Mouse (Mus musculus): ENCODE data around the gene Nme6. TPM values are rescaled to one million over a fixed set of nuclear protein-coding genes. Genes with fewer than 3 reads are reported as not detected.
A peak's percentile ranks its signal among the peaks of the same experiment; 100 is the strongest.
"Not testable (repeated sequence)": the region's sequence is repeated elsewhere in the genome, so short reads cannot be mapped to it uniquely, and the experiment has no call there.

Nme6 gene
- polyA plus RNA-seq (2015; fragmentation: Nextera tagmentation; extraction: Ambion mirVana) = 64.9 and 69.9 TPM in 2 replicates

GRCm38 (mm10) chr9:109832391-109833087 is at the start of gene Nme6:
Gene Nme6, plus strand, starts transcription at chr9:109832749.
- peaks cover 6% of the 10 kb centered on the region for H3K4me1 ChIP-seq (ENCODE audit: control insufficient read depth, insufficient read depth, low read length)

GRCm38 (mm10) chr9:109790570-109790969 is 42.0 kb upstream of the Nme6 start, which contains the start of gene Fbxw27:
Gene Fbxw27, minus strand, starts transcription at chr9:109790670.
- not testable (repeated sequence) for H3K4me1 ChIP-seq (ENCODE audit: control insufficient read depth, insufficient read depth, low read length); H3K9me3 ChIP-seq (replicated peaks; ENCODE audit: control insufficient read depth, low read length, poor library complexity, severe bottlenecking); H3K36me3 ChIP-seq (ENCODE audit: control insufficient read depth, insufficient read depth, low read length); H3K4me2 ChIP-seq (ENCODE audit: low read length); ATAC-seq; H3K4me3 ChIP-seq (ENCODE audit: low read depth, low read length); H3K27me3 ChIP-seq (ENCODE audit: control insufficient read depth, insufficient read depth, low read depth, low read length); H3K9ac ChIP-seq (ENCODE audit: low read depth, low read length); H3K27ac ChIP-seq (ENCODE audit: low read length)
- 80% methylated on average over 4 of the region's 4 CpGs for WGBS

More at GRCm38 (mm10) chr9:109832391-109833087, at the start of gene Nme6:
- Histone ChIP-seq H3K27ac (ENCODE audit: low read length) (peak within 1 kb of the TSS; percentile 92), H3K27me3 (ENCODE audit: control insufficient read depth, insufficient read depth, low read depth, low read length) (no peaks in the 10 kb centered on the region), H3K4me2 (ENCODE audit: low read length) (peak within 1 kb of the TSS; percentile 98), H3K9ac (ENCODE audit: low read depth, low read length) (peak within 1 kb of the TSS; percentile 80), H3K36me3 (ENCODE audit: control insufficient read depth, insufficient read depth, low read length) (no peaks in the 10 kb centered on the region), H3K4me3 (ENCODE audit: low read depth, low read length) (peak within 1 kb of the TSS; percentile 72), H3K9me3 (replicated peaks; ENCODE audit: control insufficient read depth, low read length, poor library complexity, severe bottlenecking) (no peaks in the 10 kb centered on the region)
- WGBS = under 1% methylated on average over 32 of the region's 32 CpGs
- ATAC-seq = peak; percentile 98

GRCm38 (mm10) chr9:109795221-109795620 is 37.3 kb upstream of the Nme6 start:
- ATAC-seq = no peak
- Histone ChIP-seq H3K27ac (ENCODE audit: low read length) (no peak overlapping the region), H3K9ac (ENCODE audit: low read depth, low read length) (no peak overlapping the region), H3K4me1 (ENCODE audit: control insufficient read depth, insufficient read depth, low read length) (no peaks in the 10 kb centered on the region), H3K4me2 (ENCODE audit: low read length) (no peak overlapping the region), H3K4me3 (ENCODE audit: low read depth, low read length) (no peak overlapping the region), H3K27me3 (ENCODE audit: control insufficient read depth, insufficient read depth, low read depth, low read length) (no peaks in the 10 kb centered on the region), H3K9me3 (replicated peaks; ENCODE audit: control insufficient read depth, low read length, poor library complexity, severe bottlenecking) (no peaks in the 10 kb centered on the region), H3K36me3 (ENCODE audit: control insufficient read depth, insufficient read depth, low read length) (no peaks in the 10 kb centered on the region)
- WGBS = 81% methylated on average over 2 of the region's 2 CpGs

GRCm38 (mm10) chr9:109795811-109796210 is 36.7 kb upstream of the Nme6 start:
- no peak overlapping the region for H3K4me3 ChIP-seq (ENCODE audit: low read depth, low read length)
- H3K4me2 ChIP-seq (ENCODE audit: low read length) = no peak overlapping the region
- H3K9me3 ChIP-seq (replicated peaks; ENCODE audit: control insufficient read depth, low read length, poor library complexity, severe bottlenecking) = no peaks in the 10 kb centered on the region
- H3K36me3 ChIP-seq (ENCODE audit: control insufficient read depth, insufficient read depth, low read length) = no peaks in the 10 kb centered on the region
- H3K27ac ChIP-seq (ENCODE audit: low read length) = no peak overlapping the region
- WGBS = 71% methylated on average over 2 of the region's 2 CpGs
- no peak for ATAC-seq
- H3K27me3 ChIP-seq (ENCODE audit: control insufficient read depth, insufficient read depth, low read depth, low read length) = no peaks in the 10 kb centered on the region
- no peak overlapping the region for H3K9ac ChIP-seq (ENCODE audit: low read depth, low read length)
- no peaks in the 10 kb centered on the region for H3K4me1 ChIP-seq (ENCODE audit: control insufficient read depth, insufficient read depth, low read length)

- WGBS = 100% methylated on average over 1 of the region's 1 CpGs
- Histone ChIP-seq H3K36me3 (ENCODE audit: control insufficient read depth, insufficient read depth, low read length) (no peaks in the 10 kb centered on the region), H3K27ac (ENCODE audit: low read length) (no peak overlapping the region), H3K4me2 (ENCODE audit: low read length) (no peak overlapping the region), H3K4me3 (ENCODE audit: low read depth, low read length) (no peak overlapping the region), H3K9ac (ENCODE audit: low read depth, low read length) (no peak overlapping the region), H3K4me1 (ENCODE audit: control insufficient read depth, insufficient read depth, low read length) (no peaks in the 10 kb centered on the region), H3K27me3 (ENCODE audit: control insufficient read depth, insufficient read depth, low read depth, low read length) (no peaks in the 10 kb centered on the region), H3K9me3 (replicated peaks; ENCODE audit: control insufficient read depth, low read length, poor library complexity, severe bottlenecking) (no peaks in the 10 kb centered on the region)
- no peak for ATAC-seq
These were observed 34.5 kb upstream of the Nme6 start for GRCm38 (mm10) chr9:109798051-109798450.

DNA sequence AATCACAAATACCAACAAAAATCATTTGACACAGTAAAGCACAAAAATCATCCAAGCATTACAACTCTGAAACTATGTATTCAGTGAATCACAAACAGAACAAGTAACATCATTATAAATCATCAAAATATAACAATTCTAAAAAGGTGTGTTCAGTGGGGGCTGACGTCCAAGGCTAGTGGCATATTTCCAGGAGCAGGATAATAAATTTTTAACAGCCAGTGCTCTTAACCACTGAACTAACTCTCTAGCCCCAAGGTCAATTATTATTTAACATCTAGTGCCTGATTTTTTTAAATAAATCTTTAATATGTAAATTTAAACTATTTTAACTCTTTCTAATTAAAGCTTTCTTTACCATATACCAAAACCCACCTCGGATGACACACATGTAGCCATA is 27.0 kb upstream of the Nme6 start:
- 92% methylated on average over 2 of the region's 2 CpGs for WGBS
- ATAC-seq; H3K27me3 ChIP-seq (ENCODE audit: control insufficient read depth, insufficient read depth, low read depth, low read length): not testable (repeated sequence)

DNA sequence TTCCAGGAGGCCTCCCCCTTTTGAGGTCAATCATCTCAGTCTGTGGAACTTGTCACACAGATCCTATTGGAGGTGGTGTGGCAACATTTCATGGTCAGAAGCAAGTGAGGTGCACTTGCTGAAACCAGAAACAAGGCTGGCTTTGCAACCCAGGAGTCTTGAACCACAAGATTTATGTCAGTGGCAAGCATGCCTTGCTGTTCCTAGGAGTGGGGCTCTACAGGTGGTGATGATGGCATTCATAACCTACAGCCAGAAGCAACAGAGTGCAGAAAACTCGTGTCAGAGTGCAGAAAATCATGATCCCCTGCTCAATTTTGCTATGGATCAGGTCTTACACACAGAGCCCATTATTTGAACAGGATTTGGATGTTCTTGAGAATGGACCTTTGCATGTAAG is 26.3 kb upstream of the Nme6 start:
- Histone ChIP-seq H3K9me3 (replicated peaks; ENCODE audit: control insufficient read depth, low read length, poor library complexity, severe bottlenecking) (no peaks in the 10 kb centered on the region), H3K9ac (ENCODE audit: low read depth, low read length) (no peak overlapping the region), H3K4me2 (ENCODE audit: low read length) (no peak overlapping the region), H3K27me3 (ENCODE audit: control insufficient read depth, insufficient read depth, low read depth, low read length) (no peaks in the 10 kb centered on the region), H3K27ac (ENCODE audit: low read length) (no peak overlapping the region), H3K36me3 (ENCODE audit: control insufficient read depth, insufficient read depth, low read length) (no peaks in the 10 kb centered on the region), H3K4me3 (ENCODE audit: low read depth, low read length) (no peak overlapping the region), H3K4me1 (ENCODE audit: control insufficient read depth, insufficient read depth, low read length) (no peaks in the 10 kb centered on the region)
- no peak for ATAC-seq
- 56% methylated on average over 1 of the region's 1 CpGs for WGBS

More for the DNA sequence above, 27.0 kb upstream of the Nme6 start:
- H3K4me1 ChIP-seq (ENCODE audit: control insufficient read depth, insufficient read depth, low read length); H3K36me3 ChIP-seq (ENCODE audit: control insufficient read depth, insufficient read depth, low read length); H3K27ac ChIP-seq (ENCODE audit: low read length); H3K9ac ChIP-seq (ENCODE audit: low read depth, low read length); H3K4me2 ChIP-seq (ENCODE audit: low read length); H3K9me3 ChIP-seq (replicated peaks; ENCODE audit: control insufficient read depth, low read length, poor library complexity, severe bottlenecking); H3K4me3 ChIP-seq (ENCODE audit: low read depth, low read length): not testable (repeated sequence)

DNA sequence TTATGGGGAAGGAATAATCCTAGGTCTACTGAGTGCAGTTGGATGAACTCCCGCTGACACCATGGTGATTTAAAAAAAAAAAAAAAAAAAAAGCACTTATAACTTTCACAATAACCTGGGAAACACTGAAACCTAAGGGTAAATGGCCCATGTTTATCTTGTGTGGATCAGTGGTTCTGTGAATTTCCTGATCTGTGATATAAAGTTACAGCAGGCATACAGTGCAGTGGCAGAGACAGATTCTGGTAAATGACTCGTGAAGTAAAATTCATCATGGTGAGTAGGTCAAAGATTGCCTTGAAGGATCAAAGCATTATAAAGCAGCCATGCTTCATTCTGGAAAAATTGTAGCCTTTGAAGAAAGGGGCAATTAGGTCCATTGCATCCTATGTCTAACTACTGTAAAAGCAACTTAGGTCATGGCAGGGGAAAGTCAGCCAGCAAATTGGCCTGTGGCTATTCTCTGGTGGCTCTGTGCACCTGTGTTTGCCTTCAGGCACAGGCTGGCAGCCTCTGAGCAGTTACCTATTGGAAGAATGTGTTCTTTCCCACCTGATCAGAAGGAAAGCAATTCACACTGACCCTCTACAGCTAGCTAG is 25.8 kb upstream of the Nme6 start:
- 84% methylated on average over 2 of the region's 2 CpGs for WGBS

GRCm38 (mm10) chr9:109807898-109808297 is 24.7 kb upstream of the Nme6 start:
- no peak overlapping the region for H3K9ac ChIP-seq (ENCODE audit: low read depth, low read length)
- no peaks in the 10 kb centered on the region for H3K9me3 ChIP-seq (replicated peaks; ENCODE audit: control insufficient read depth, low read length, poor library complexity, severe bottlenecking)
- no peak overlapping the region for H3K4me3 ChIP-seq (ENCODE audit: low read depth, low read length)
- 73% methylated on average over 3 of the region's 3 CpGs for WGBS
- no peak overlapping the region for H3K27ac ChIP-seq (ENCODE audit: low read length)
- no peak overlapping the region for H3K4me2 ChIP-seq (ENCODE audit: low read length)
- H3K4me1 ChIP-seq (ENCODE audit: control insufficient read depth, insufficient read depth, low read length) = no peaks in the 10 kb centered on the region
- H3K27me3 ChIP-seq (ENCODE audit: control insufficient read depth, insufficient read depth, low read depth, low read length) = no peaks in the 10 kb centered on the region
- no peak for ATAC-seq
- no peaks in the 10 kb centered on the region for H3K36me3 ChIP-seq (ENCODE audit: control insufficient read depth, insufficient read depth, low read length)

More for the DNA sequence above, 25.8 kb upstream of the Nme6 start:
- Histone ChIP-seq H3K9ac (ENCODE audit: low read depth, low read length) (no peak overlapping the region), H3K36me3 (ENCODE audit: control insufficient read depth, insufficient read depth, low read length) (no peaks in the 10 kb centered on the region), H3K9me3 (replicated peaks; ENCODE audit: control insufficient read depth, low read length, poor library complexity, severe bottlenecking) (no peaks in the 10 kb centered on the region), H3K4me3 (ENCODE audit: low read depth, low read length) (no peak overlapping the region), H3K4me1 (ENCODE audit: control insufficient read depth, insufficient read depth, low read length) (no peaks in the 10 kb centered on the region), H3K27ac (ENCODE audit: low read length) (no peak overlapping the region), H3K27me3 (ENCODE audit: control insufficient read depth, insufficient read depth, low read depth, low read length) (no peaks in the 10 kb centered on the region), H3K4me2 (ENCODE audit: low read length) (no peak overlapping the region)
- ATAC-seq = no peak

Data from midbrain, embryonic 16.5 days (tissue).